Mouse (Mus musculus) stomach, embryonic 14.5 days (tissue): ENCODE results near the gene Rab13. TPM values are rescaled to one million over a fixed set of nuclear protein-coding genes. Genes with fewer than 3 reads are reported as not detected.

ENCODE experiments used
- ATAC-seq: fragments of 200-750 bp; cut with Nextera tagmentation; 2 replicates; pipeline ENCODE4 v1.8.0; 2017; ENCODE audit warnings: low read depth, moderate TSS enrichment; ENCODE audit not compliant: insufficient number of reproducible peaks, insufficient read depth, low FRiP score
- H3K27ac ChIP-seq: fragments of 300-500 bp; sonication (generic); 2 replicates; pipeline ENCODE4 v1.5.1; 2014; ENCODE audit warnings: mild to moderate bottlenecking, low read length, moderate library complexity, mixed read lengths
- H3K27me3 ChIP-seq: fragments of 300-500 bp; sonication (generic); 2 replicates; pipeline ENCODE4 v1.6.1; 2014; ENCODE audit warnings: low read length, control low read depth, mixed read lengths; ENCODE audit not compliant: control insufficient read depth, insufficient read depth
- H3K36me3 ChIP-seq: fragments of 300-500 bp; sonication (generic); 2 replicates; pipeline ENCODE4 v1.6.1; 2014; ENCODE audit warnings: mild to moderate bottlenecking, control low read depth, low read length, moderate library complexity, mixed read lengths; ENCODE audit not compliant: control insufficient read depth, insufficient read depth
- H3K4me1 ChIP-seq: fragments of 300-500 bp; sonication (generic); 2 replicates; pipeline ENCODE4 v1.6.1; 2014; ENCODE audit warnings: low read length, control low read depth, mixed read lengths; ENCODE audit not compliant: control insufficient read depth, insufficient read depth
- H3K4me2 ChIP-seq: fragments of 300-500 bp; sonication (generic); replicated peaks from 2 replicates; pipeline ENCODE4 v1.6.1; 2014; ENCODE audit warnings: low read depth, low read length, control low read depth
- H3K4me3 ChIP-seq: fragments of 300-500 bp; sonication (generic); 2 replicates; pipeline ENCODE4 v1.5.1; 2014; ENCODE audit warnings: low read depth, low read length, control low read depth
- H3K9ac ChIP-seq: fragments of 300-500 bp; sonication (generic); replicated peaks from 2 replicates; pipeline ENCODE4 v1.6.1; 2014; ENCODE audit warnings: low read depth, mild to moderate bottlenecking, control low read depth, low read length, moderate library complexity, mixed read lengths
- H3K9me3 ChIP-seq: fragments of 300-500 bp; sonication (generic); 2 replicates; pipeline ENCODE4 v1.6.1; 2016; ENCODE audit warnings: low read depth, low read length, control low read depth; ENCODE audit not compliant: control insufficient read depth
- WGBS: fragments of 180-500 bp; shearing (Covaris S2); extraction: QIAGEN DNeasy Blood & Tissue Kit; methylation state at CpG from one replicate; pipeline ENCODE4 v1.1.7; 2014; 5-methylcytosine and 5-hydroxymethylcytosine counted together
- polyA plus RNA-seq: library from polyadenylated mRNA; unstranded; fragments of >200 nt; fragmentation: Nextera tagmentation; extraction: Ambion mirVana; gene quantifications from 2 replicates; pipeline ENCODE4 v1.2.1, GENCODE M21; 2014

Gene Rab13
- polyA plus RNA-seq, 1 experiment from 2014 or later, result 17.7 TPM

- Histone ChIP-seq H3K4me2 (peak overlapping the region; percentile 65; the same call in 1 of the 2 replicates), H3K27ac (no peak overlapping the region)
These were observed 28.3 kb downstream of the Rab13 start for GRCm38 (mm10) chr3:90241669-90242358.

GRCm38 (mm10) chr3:90242984-90243775 is 29.7 kb downstream of the Rab13 start, which contains the start of gene Creb3l4:
Creb3l4 (minus strand) TSS chr3:90243512.
- H3K9me3 ChIP-seq, result no peaks in the 10 kb centered on the region
- H3K27me3 ChIP-seq, result no peaks in the 10 kb centered on the region
- peak within 1 kb of the TSS; percentile 66; the same call in 1 of the 2 replicates for H3K27ac ChIP-seq
- H3K4me3 ChIP-seq, result peak within 1 kb of the TSS; percentile 32
- H3K4me2 ChIP-seq, result peak within 1 kb of the TSS; percentile 65
- peak within 1 kb of the TSS; percentile 21 for H3K9ac ChIP-seq
- 5% methylated on average over 19 of the region's 19 CpGs for WGBS
- ATAC-seq, result peak; percentile 73
- H3K36me3 ChIP-seq, result no peaks in the 10 kb centered on the region
- peaks cover 15% of the 10 kb centered on the region; the same call in 1 of the 2 replicates for H3K4me1 ChIP-seq

More at GRCm38 (mm10) chr3:90241669-90242358, 28.3 kb downstream of the Rab13 start:
- Histone ChIP-seq H3K4me1 (peaks cover 12% of the 10 kb centered on the region; the same call in 1 of the 2 replicates), H3K27me3 (no peaks in the 10 kb centered on the region), H3K9me3 (no peaks in the 10 kb centered on the region), H3K9ac (no peak overlapping the region), H3K4me3 (no peak overlapping the region), H3K36me3 (no peaks in the 10 kb centered on the region)
- WGBS, result 81% methylated on average over 10 of the region's 10 CpGs
- no peak for ATAC-seq

GRCm38 (mm10) chr3:90245406-90245805 is 31.9 kb downstream of the Rab13 start:
- H3K9ac ChIP-seq, result no peak overlapping the region
- 54% methylated on average over 2 of the region's 2 CpGs for WGBS

GRCm38 (mm10) chr3:90247630-90247959 is 34.1 kb downstream of the Rab13 start:
- peak overlapping the region; percentile 97 for H3K27ac ChIP-seq
- H3K4me3 ChIP-seq, result peak overlapping the region; percentile 71
- H3K27me3 ChIP-seq, result no peaks in the 10 kb centered on the region
- peaks cover 15% of the 10 kb centered on the region; the same call in 1 of the 2 replicates for H3K36me3 ChIP-seq
- H3K4me2 ChIP-seq, result peak overlapping the region; percentile 84
- no peaks in the 10 kb centered on the region for H3K9me3 ChIP-seq
- WGBS, result under 1% methylated on average over 3 of the region's 3 CpGs
- H3K9ac ChIP-seq, result peak overlapping the region; percentile 67
- ATAC-seq, result peak; percentile 0; the same call in 1 of the 2 replicates
- H3K4me1 ChIP-seq, result peaks cover 22% of the 10 kb centered on the region; the same call in 1 of the 2 replicates

More at GRCm38 (mm10) chr3:90245406-90245805, 31.9 kb downstream of the Rab13 start:
- no peak overlapping the region for H3K4me2 ChIP-seq
- H3K27me3 ChIP-seq, result no peaks in the 10 kb centered on the region
- H3K27ac ChIP-seq, result no peak overlapping the region
- no peaks in the 10 kb centered on the region for H3K9me3 ChIP-seq
- H3K4me3 ChIP-seq, result no peak overlapping the region
- ATAC-seq, result no peak
- peaks cover 24% of the 10 kb centered on the region; the same call in 1 of the 2 replicates for H3K4me1 ChIP-seq
- H3K36me3 ChIP-seq, result peaks cover 6% of the 10 kb centered on the region; the same call in 1 of the 2 replicates

- Histone ChIP-seq H3K9ac (peak within 1 kb of the TSS; percentile 67), H3K9me3 (no peaks in the 10 kb centered on the region), H3K27me3 (no peaks in the 10 kb centered on the region), H3K4me2 (peak within 1 kb of the TSS; percentile 84), H3K4me3 (peak within 1 kb of the TSS; percentile 71), H3K4me1 (peaks cover 17% of the 10 kb centered on the region; the same call in 1 of the 2 replicates), H3K27ac (peak within 1 kb of the TSS; percentile 97), H3K36me3 (peaks cover 15% of the 10 kb centered on the region; the same call in 1 of the 2 replicates)
- WGBS, result under 1% methylated on average over 44 of the region's 44 CpGs
- ATAC-seq, result peak; percentile 93
These were observed 34.7 kb downstream of the Rab13 start, which contains the start of gene Slc39a1 for GRCm38 (mm10) chr3:90247960-90248745. Slc39a1 (plus strand) TSS chr3:90248172.

GRCm38 (mm10) chr3:90248746-90249100 is 35.2 kb downstream of the Rab13 start:
- no peaks in the 10 kb centered on the region for H3K9me3 ChIP-seq
- peaks cover 15% of the 10 kb centered on the region; the same call in 1 of the 2 replicates for H3K36me3 ChIP-seq
- no peaks in the 10 kb centered on the region for H3K27me3 ChIP-seq
- WGBS, result 4% methylated on average over 10 of the region's 10 CpGs
- no peak for ATAC-seq
- peak overlapping the region; percentile 84 for H3K4me2 ChIP-seq
- peak overlapping the region; percentile 67 for H3K9ac ChIP-seq
- peak overlapping the region; percentile 97 for H3K27ac ChIP-seq
- H3K4me3 ChIP-seq, result peak overlapping the region; percentile 71
- peaks cover 15% of the 10 kb centered on the region; the same call in 1 of the 2 replicates for H3K4me1 ChIP-seq

GRCm38 (mm10) chr3:90250791-90251190 is 37.3 kb downstream of the Rab13 start:
- Histone ChIP-seq H3K27me3 (no peaks in the 10 kb centered on the region), H3K4me2 (no peak overlapping the region), H3K36me3 (peaks cover 15% of the 10 kb centered on the region; the same call in 1 of the 2 replicates), H3K9ac (no peak overlapping the region), H3K9me3 (no peaks in the 10 kb centered on the region), H3K27ac (no peak overlapping the region), H3K4me1 (peaks cover 18% of the 10 kb centered on the region; the same call in 1 of the 2 replicates), H3K4me3 (no peak overlapping the region)
- no peak for ATAC-seq
- WGBS, result 87% methylated on average over 6 of the region's 6 CpGs
